Mouse (Mus musculus) brown adipose tissue, adult 24 weeks (tissue): ENCODE measurements at regions not wholly inside any gene's neighbourhood (a gene's known extent, or its start where the extent isn't known, plus 50 kb on each side); places are given as distances from the start of the nearest gene placed in this dataset.

Experiments
- H3K27ac ChIP-seq: fragments of 200-500 bp; replicated peaks from 2 replicates; pipeline ENCODE4 v1.5.1; 2012; ENCODE audit warnings: low read depth, mild to moderate bottlenecking, low read length
- H3K4me1 ChIP-seq: fragments of 200-500 bp; 2 replicates; pipeline ENCODE4 v1.6.1; 2012; ENCODE audit warnings: low read length, mixed read lengths; ENCODE audit not compliant: control insufficient read depth, insufficient read depth, insufficient read length
- H3K4me3 ChIP-seq: fragments of 200-500 bp; 2 replicates; pipeline ENCODE4 v1.5.1; 2012; ENCODE audit warnings: low read depth, mild to moderate bottlenecking, low read length, moderate library complexity; ENCODE audit not compliant: insufficient read depth

GRCm38 (mm10) chr9:14213283-14213682, 61.6 kb upstream of the Sesn3 start:
- Histone ChIP-seq H3K27ac (no peak overlapping the region), H3K4me3 (no peak overlapping the region), H3K4me1 (no peaks in the 10 kb centered on the region)

- Histone ChIP-seq H3K27ac (no peak overlapping the region), H3K4me1 (no peaks in the 10 kb centered on the region)
Observed at GRCm38 (mm10) chr9:14215171-14215782, 59.6 kb upstream of the Sesn3 start.

GRCm38 (mm10) chr9:14215961-14216360, 58.9 kb upstream of the Sesn3 start:
- Histone ChIP-seq H3K4me3 (no peak overlapping the region), H3K4me1 (no peaks in the 10 kb centered on the region), H3K27ac (no peak overlapping the region)

More at GRCm38 (mm10) chr9:14215171-14215782, 59.6 kb upstream of the Sesn3 start:
- no peak overlapping the region for H3K4me3 ChIP-seq

GRCm38 (mm10) chr9:14222936-14223335, 51.9 kb upstream of the Sesn3 start:
- no peak overlapping the region for H3K4me3 ChIP-seq
- no peaks in the 10 kb centered on the region for H3K4me1 ChIP-seq
- H3K27ac ChIP-seq, result no peak overlapping the region
